Mouse (Mus musculus) forebrain, embryonic 16.5 days (tissue): ENCODE measurements around the gene Prex1. TPM values are rescaled to one million over a fixed set of nuclear protein-coding genes. Genes with fewer than 3 reads are reported as not detected.
"Not testable (repeated sequence)": the region's sequence is repeated elsewhere in the genome, so short reads cannot be mapped to it uniquely, and the experiment has no call there.

Experiments
- ATAC-seq: fragments of 200-750 bp; cut with Nextera tagmentation; 2 replicates; pipeline ENCODE4 v1.8.0; 2017; ENCODE audit warnings: mild to moderate bottlenecking, moderate library complexity
- H3K27ac ChIP-seq: fragments of 300-500 bp; sonication (generic); 2 replicates; pipeline ENCODE4 v1.5.1; 2014; ENCODE audit warnings: low read length, control low read depth
- H3K27me3 ChIP-seq: fragments of 300-500 bp; sonication (generic); replicated peaks from 2 replicates; pipeline ENCODE4 v1.6.1; 2014; ENCODE audit warnings: low read length; ENCODE audit not compliant: control insufficient read depth, insufficient read depth
- H3K36me3 ChIP-seq: fragments of 300-500 bp; sonication (generic); 2 replicates; pipeline ENCODE4 v1.6.1; 2014; ENCODE audit not compliant: control insufficient read depth, insufficient read depth
- H3K4me1 ChIP-seq: fragments of 300-500 bp; sonication (generic); replicated peaks from 2 replicates; pipeline ENCODE4 v1.6.1; 2014; ENCODE audit warnings: low read length; ENCODE audit not compliant: control insufficient read depth, insufficient read depth
- H3K4me2 ChIP-seq: fragments of 300-500 bp; sonication (generic); 2 replicates; pipeline ENCODE4 v1.6.1; 2014; ENCODE audit warnings: mild to moderate bottlenecking, low read length, control low read depth
- H3K4me3 ChIP-seq: fragments of 300-500 bp; sonication (generic); replicated peaks from 2 replicates; pipeline ENCODE4 v1.5.1; 2014; ENCODE audit warnings: mild to moderate bottlenecking, low read length, control low read depth
- H3K9ac ChIP-seq: fragments of 300-500 bp; sonication (generic); replicated peaks from 2 replicates; pipeline ENCODE4 v1.6.1; 2014; ENCODE audit warnings: low read depth, low read length, control low read depth
- H3K9me3 ChIP-seq: fragments of 300-500 bp; sonication (generic); 2 replicates; pipeline ENCODE4 v1.6.1; 2016; ENCODE audit warnings: low read length; ENCODE audit not compliant: control insufficient read depth
- WGBS: fragments of 180-500 bp; shearing (Covaris S2); extraction: QIAGEN DNeasy Blood & Tissue Kit; methylation state at CpG from one replicate; pipeline ENCODE4 v1.1.7; 2014; 5-methylcytosine and 5-hydroxymethylcytosine counted together
- polyA plus RNA-seq: library from polyadenylated mRNA; unstranded; fragments of >200 nt; fragmentation: Nextera tagmentation; extraction: Ambion mirVana; gene quantifications from 2 replicates; pipeline ENCODE4 v1.2.1, GENCODE M21; 2015

Prex1 gene
- polyA plus RNA-seq, 1 experiment from 2014 or later, result 38.5 TPM

DNA sequence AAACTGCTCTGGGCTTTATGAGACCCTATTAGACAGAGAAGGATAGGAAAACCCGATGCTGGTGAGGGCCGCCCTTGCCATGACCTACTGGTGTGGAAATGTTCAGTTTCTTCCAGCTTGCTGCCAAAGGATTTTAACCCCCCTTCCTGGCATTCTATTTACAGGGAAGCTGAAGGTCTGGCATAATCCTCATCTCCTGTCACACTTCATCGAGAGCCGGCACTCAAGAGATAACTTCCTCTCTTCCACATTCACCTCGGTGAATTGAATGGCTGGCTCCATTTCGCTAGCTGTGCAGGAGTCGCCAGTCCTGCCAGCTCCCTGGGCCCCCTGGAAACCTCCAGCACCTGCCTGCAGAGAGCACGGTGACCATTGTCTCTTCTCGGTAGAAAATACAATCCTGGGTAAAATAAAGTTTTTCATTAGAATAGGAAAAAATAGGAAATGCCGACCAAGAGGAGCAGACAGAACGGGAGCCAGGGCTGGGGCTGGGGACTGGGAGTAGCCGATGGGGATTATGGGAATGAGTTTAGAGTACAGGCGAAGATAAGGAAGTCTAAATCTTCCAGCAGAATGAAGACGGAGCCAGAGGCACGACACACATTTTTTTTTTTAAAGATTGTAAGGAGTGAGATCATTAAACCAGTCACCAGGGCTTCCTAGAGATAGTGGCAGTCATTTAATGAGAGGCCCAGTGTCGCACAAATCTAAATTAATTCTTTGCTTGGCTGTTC is 191.6 kb downstream of the Prex1 start:
- 31% methylated on average over 16 of the region's 16 CpGs for WGBS
- Histone ChIP-seq H3K9me3 (0 out of 2 replicates have a peak, but pooled peaks cover 3% of the 10 kb centered on the region), H3K4me3 (no peak overlapping the region), H3K36me3 (no peaks in the 10 kb centered on the region), H3K4me1 (peaks cover 18% of the 10 kb centered on the region), H3K27ac (no peak overlapping the region), H3K4me2 (no peak overlapping the region), H3K27me3 (peaks cover 30% of the 10 kb centered on the region), H3K9ac (0 out of 2 replicates have a peak overlapping the region, but pooled peaks have one; percentile 1)
- no peak for ATAC-seq

DNA sequence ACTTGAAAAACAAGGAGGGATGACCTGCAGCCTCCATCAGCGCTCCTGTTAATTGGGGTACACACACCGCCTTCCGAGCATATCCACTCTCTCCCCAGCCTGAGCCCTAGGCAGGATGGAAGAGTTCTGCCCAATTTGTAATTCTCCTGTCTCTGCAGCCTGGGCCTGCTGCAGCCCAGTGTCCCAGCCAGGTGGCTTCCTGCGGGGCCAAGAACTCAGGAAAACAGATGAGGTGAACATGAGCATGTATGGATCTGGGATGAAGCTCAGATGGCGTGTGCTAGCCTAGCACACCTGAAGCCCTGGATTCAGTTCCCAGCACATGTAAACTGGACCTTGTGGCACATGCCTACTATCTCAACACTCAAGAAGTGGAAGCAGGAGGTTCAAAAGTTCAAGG is 192.2 kb downstream of the Prex1 start:
- Histone ChIP-seq H3K9ac (no peak overlapping the region), H3K4me3 (no peak overlapping the region), H3K36me3 (no peaks in the 10 kb centered on the region), H3K4me1 (peaks cover 19% of the 10 kb centered on the region), H3K4me2 (no peak overlapping the region), H3K9me3 (0 out of 2 replicates have a peak, but pooled peaks cover 3% of the 10 kb centered on the region), H3K27ac (no peak overlapping the region), H3K27me3 (peaks cover 30% of the 10 kb centered on the region)
- no peak for ATAC-seq
- 95% methylated on average over 5 of the region's 5 CpGs for whole genome bisulfite sequencing

DNA sequence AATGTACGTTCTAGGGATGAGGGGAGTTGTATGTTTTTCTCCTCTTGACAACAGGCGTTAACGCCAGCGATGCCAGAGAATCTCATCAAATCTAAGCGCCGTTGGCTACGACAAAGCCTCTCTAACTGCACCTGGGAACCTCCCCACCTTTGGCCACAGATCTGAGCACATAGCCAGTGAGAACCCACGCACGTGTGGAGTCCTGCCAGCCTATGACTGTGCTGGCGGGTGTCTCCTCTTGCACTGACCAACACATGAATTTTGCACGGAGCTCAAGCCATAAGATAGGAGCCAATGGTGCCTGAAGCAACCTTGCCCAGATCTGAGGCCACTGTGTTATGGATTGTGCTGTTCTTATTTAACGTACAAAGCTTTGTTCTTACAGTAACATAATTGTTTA is 193.1 kb downstream of the Prex1 start:
- Histone ChIP-seq H3K4me3 (no peak overlapping the region), H3K9me3 (0 out of 2 replicates have a peak, but pooled peaks cover 3% of the 10 kb centered on the region), H3K9ac (no peak overlapping the region), H3K4me1 (peaks cover 19% of the 10 kb centered on the region), H3K27ac (no peak overlapping the region), H3K4me2 (no peak overlapping the region), H3K27me3 (peaks cover 30% of the 10 kb centered on the region), H3K36me3 (no peaks in the 10 kb centered on the region)
- ATAC-seq, result no peak
- WGBS, result 85% methylated on average over 12 of the region's 12 CpGs

DNA sequence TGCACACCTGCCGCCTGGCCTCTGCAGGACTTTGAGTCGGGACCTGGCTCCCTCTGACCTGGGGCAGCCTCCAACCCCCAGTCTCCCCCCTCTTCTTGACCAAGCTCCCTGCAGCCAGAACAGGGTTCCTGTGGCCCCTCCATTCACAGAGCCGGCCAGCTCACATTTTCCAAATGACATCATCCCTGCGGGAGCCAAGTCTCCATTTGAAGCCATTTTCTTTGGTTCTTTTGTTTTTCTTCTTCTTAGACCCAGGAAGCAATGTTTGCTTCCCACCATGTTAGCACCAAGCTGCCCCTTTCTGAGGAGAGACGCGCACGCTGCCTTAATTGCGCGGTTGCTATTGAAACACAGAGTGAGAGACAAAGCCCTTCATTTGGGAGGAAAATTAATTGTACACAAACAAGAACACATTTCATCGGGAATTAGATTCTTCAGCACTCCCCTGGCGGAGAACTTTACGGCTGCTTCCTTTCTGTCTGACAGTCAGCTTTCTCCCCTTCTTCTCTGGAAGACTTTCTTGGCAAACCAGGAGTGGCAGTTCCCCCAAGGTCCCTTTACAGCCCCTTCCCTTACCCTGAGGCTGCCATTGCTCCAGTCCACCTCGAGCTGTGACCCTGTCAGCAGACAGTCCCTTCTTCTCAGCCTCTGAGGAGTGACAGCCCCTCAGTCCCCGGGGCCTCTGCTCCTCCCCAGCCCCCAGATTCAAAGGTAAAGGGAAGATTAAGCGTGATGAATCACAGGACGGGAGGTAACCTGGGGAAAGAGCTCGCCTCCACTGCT is 196.0 kb downstream of the Prex1 start:
- not testable (repeated sequence) for H3K36me3 ChIP-seq, H3K9me3 ChIP-seq, H3K27ac ChIP-seq, H3K4me3 ChIP-seq
- WGBS, result 1% methylated on average over 13 of the region's 17 CpGs
- peak overlapping the region; percentile 35 for H3K4me2 ChIP-seq
- H3K4me1 ChIP-seq, result peaks cover 12% of the 10 kb centered on the region
- peak overlapping the region; percentile 39; the same call in 1 of the 2 replicates for H3K9ac ChIP-seq
- peak; percentile 88 for ATAC-seq
- peaks cover 23% of the 10 kb centered on the region for H3K27me3 ChIP-seq

DNA sequence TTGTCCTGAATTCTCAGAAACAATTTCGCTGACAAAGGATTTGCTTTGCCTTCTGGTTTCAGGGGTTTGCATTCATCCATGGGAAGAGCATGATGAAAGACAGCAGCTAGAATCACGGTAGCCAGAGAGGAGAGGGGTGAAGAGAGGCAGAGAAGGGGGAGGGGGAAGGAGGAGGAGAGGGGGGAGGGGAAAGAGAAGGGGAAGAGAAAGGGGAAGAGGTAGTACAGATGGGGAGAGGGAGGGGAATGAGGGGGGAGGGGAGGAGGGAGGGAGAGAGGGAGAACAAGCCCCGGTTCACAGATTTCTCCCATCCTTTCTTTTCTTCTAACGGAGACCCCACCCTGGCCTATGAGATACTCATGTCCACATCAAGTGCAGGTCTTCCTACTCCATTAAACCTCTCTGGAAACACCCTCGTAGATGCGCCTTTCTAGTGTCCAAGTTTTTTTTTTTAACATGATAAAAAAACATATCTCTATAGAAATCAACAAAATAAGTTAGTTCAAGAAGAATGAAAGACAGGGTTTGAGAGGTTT is 196.7 kb downstream of the Prex1 start:
- 16% methylated on average over 6 of the region's 6 CpGs for WGBS
- H3K27me3 ChIP-seq, result peaks cover 23% of the 10 kb centered on the region
- H3K9ac ChIP-seq, result no peak overlapping the region
- peak overlapping the region; percentile 35 for H3K4me2 ChIP-seq
- H3K4me1 ChIP-seq, result peaks cover 9% of the 10 kb centered on the region
- H3K27ac ChIP-seq, result no peak overlapping the region
- H3K9me3 ChIP-seq, result 0 out of 2 replicates have a peak, but pooled peaks cover 3% of the 10 kb centered on the region
- H3K4me3 ChIP-seq, result no peak overlapping the region
- ATAC-seq, result no peak
- H3K36me3 ChIP-seq, result no peaks in the 10 kb centered on the region

Other genes with a start within 250 kb of the Prex1 start
- gene Trp53rkb, start 78.7 kb upstream of the Prex1 start, polyA plus RNA-seq, result 8.7 and 9.0 TPM in 2 replicates
- 3.2 and 3.4 TPM in 2 replicates for gene Arfgef2, start 91.8 kb upstream of the Prex1 start, polyA plus RNA-seq
- gene Cse1l, start 192.2 kb upstream of the Prex1 start, polyA plus RNA-seq, result 107 and 120 TPM in 2 replicates